Mouse (Mus musculus) hindbrain, embryonic 10.5 days (tissue): ENCODE measurements around the gene Hsd3b7. TPM values are rescaled to one million over a fixed set of nuclear protein-coding genes. Genes with fewer than 3 reads are reported as not detected.

Experiments
- polyA plus RNA-seq: library from polyadenylated mRNA; unstranded; fragments of >200 nt; fragmentation: Nextera tagmentation; extraction: Ambion mirVana; gene quantifications from 2 replicates; pipeline ENCODE4 v1.2.1, GENCODE M21; 2016

The Hsd3b7 gene
- polyA plus RNA-seq, 1 experiment from 2014 or later, result 7.8 TPM

Other genes with a start within 250 kb of the Hsd3b7 start
- 7.9 and 13.7 TPM in 2 replicates for gene Tmem265, start 239.2 kb upstream of the Hsd3b7 start, polyA plus RNA-seq
- gene Phkg2, start 227.3 kb upstream of the Hsd3b7 start, polyA plus RNA-seq, result 47.0 and 54.1 TPM in 2 replicates
- gene Ccdc189, start 212.0 kb upstream of the Hsd3b7 start, polyA plus RNA-seq, result 15.7 and 16.5 TPM in 2 replicates
- gene Rnf40, start 211.8 kb upstream of the Hsd3b7 start, polyA plus RNA-seq, result 57.8 and 58.8 TPM in 2 replicates
- gene Zfp629, start 184.8 kb upstream of the Hsd3b7 start, polyA plus RNA-seq, result 34.5 and 36.7 TPM in 2 replicates
- 55.9 and 56.6 TPM in 2 replicates for gene Bcl7c, start 91.7 kb upstream of the Hsd3b7 start, polyA plus RNA-seq
- 5.1 and 5.8 TPM in 2 replicates for gene Ctf1, start 87.9 kb upstream of the Hsd3b7 start, polyA plus RNA-seq
- 0.26 and 0.37 TPM in 2 replicates for gene Ctf2, start 68.4 kb upstream of the Hsd3b7 start, polyA plus RNA-seq
- gene Fbxl19, start 56.1 kb upstream of the Hsd3b7 start, polyA plus RNA-seq, result 8.6 and 8.9 TPM in 2 replicates
- 10.3 and 11.9 TPM in 2 replicates for gene Orai3, start 30.8 kb upstream of the Hsd3b7 start, polyA plus RNA-seq
- gene Setd1a, start 23.9 kb upstream of the Hsd3b7 start, polyA plus RNA-seq, result 16.5 and 18.7 TPM in 2 replicates
- not detected in 2 replicates for gene Gm49388, start 15.0 kb upstream of the Hsd3b7 start, polyA plus RNA-seq
- 15.2 and 21.6 TPM in 2 replicates for gene Stx4a, start 23.7 kb downstream of the Hsd3b7 start, polyA plus RNA-seq
- gene Stx1b, start 23.9 kb downstream of the Hsd3b7 start, polyA plus RNA-seq, result 5.0 and 8.5 TPM in 2 replicates
- gene Zfp646, start 75.6 kb downstream of the Hsd3b7 start, polyA plus RNA-seq, result 19.0 and 19.2 TPM in 2 replicates
- gene Zfp668, start 76.2 kb downstream of the Hsd3b7 start, polyA plus RNA-seq, result 41.4 and 42.3 TPM in 2 replicates
- 0.51 and 1.1 TPM in 2 replicates for gene Prss53, start 90.4 kb downstream of the Hsd3b7 start, polyA plus RNA-seq
- not detected in 2 replicates for gene Gm21974, start 94.8 kb downstream of the Hsd3b7 start, polyA plus RNA-seq
- 49.7 and 54.7 TPM in 2 replicates for gene Vkorc1, start 95.0 kb downstream of the Hsd3b7 start, polyA plus RNA-seq
- 115 and 123 TPM in 2 replicates for gene Bckdk, start 103.5 kb downstream of the Hsd3b7 start, polyA plus RNA-seq
- 50.4 TPM in 2 replicates for gene Kat8, start 111.9 kb downstream of the Hsd3b7 start, polyA plus RNA-seq
- 5.3 and 9.7 TPM in 2 replicates for gene Prss8, start 129.5 kb downstream of the Hsd3b7 start, polyA plus RNA-seq
- gene Prss36, start 146.1 kb downstream of the Hsd3b7 start, polyA plus RNA-seq, result 10.4 and 11.6 TPM in 2 replicates
- 328 and 333 TPM in 2 replicates for gene Fus, start 166.9 kb downstream of the Hsd3b7 start, polyA plus RNA-seq
- gene Pycard, start 193.3 kb downstream of the Hsd3b7 start, polyA plus RNA-seq, result 9.5 and 12.4 TPM in 2 replicates
- gene Trim72, start 203.3 kb downstream of the Hsd3b7 start, polyA plus RNA-seq, result not detected in 2 replicates